Mouse (Mus musculus) cerebellum, postnatal 10 days (tissue): ENCODE data around the gene Fsd1l.
"Not testable (repeated sequence)": the region's sequence is repeated elsewhere in the genome, so short reads cannot be mapped to it uniquely, and the experiment has no call there.

Source experiments
- DNase-seq, 2 experiments: peaks; one replicate each; pipeline ENCODE4 v3.0.0; 2021; ENCODE audit warnings: mixed read lengths in 2 of 2

Fsd1l gene

DNA sequence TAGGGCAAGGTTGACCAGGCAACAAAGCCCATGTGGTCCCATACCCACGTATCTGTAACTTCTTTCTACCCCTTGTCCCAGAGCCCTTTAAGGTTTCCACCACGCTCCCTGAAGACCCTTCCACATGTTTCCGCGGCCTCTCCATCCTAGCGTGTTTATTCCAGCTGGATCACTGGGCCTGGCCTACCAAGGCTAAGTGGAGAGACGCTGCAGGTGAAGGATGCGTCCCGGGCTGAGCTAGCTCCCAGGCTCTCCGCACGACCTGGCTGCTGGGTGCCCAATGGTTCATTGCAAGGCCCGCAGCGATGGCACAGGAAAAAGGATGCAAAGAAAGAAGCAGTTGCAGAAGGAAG, 332 bp upstream of the Fsd1l start:
- no peak for DNase-seq

- no peak for DNase-seq
Observed at GRCm38 (mm10) chr4:53632011-53632349, 709 bp downstream of the Fsd1l start.

GRCm38 (mm10) chr4:53635336-53635735, 4.1 kb downstream of the Fsd1l start:
- peak; percentile 33 to 38 for DNase-seq

GRCm38 (mm10) chr4:53637269-53637909, 6.1 kb downstream of the Fsd1l start:
- DNase-seq = peak; percentile 69 to 77

- DNase-seq = no peak
Observed at GRCm38 (mm10) chr4:53638549-53639123, 7.4 kb downstream of the Fsd1l start.

DNA sequence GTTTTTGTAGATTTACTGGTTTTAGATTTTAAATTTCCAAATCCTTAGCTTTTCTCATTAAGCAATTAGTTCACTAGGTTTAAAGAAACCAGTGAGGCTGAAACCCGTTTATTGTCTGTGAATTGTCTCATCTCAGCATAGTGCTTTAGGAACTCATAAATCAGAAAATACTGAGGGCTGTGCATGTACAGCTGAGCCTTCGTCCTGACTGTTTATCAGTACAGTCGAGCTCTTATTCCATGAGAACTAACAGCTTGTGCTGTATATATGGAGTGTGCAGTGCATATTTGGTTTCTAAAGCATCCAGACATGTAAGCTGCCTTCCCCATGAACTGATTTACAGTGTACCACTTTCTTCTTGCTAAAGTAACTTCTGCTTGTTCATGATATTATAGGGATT, 26.8 kb downstream of the Fsd1l start:
- no peak for DNase-seq

- DNase-seq = no peak
Observed at GRCm38 (mm10) chr4:53660711-53661110, 29.4 kb downstream of the Fsd1l start.

DNA sequence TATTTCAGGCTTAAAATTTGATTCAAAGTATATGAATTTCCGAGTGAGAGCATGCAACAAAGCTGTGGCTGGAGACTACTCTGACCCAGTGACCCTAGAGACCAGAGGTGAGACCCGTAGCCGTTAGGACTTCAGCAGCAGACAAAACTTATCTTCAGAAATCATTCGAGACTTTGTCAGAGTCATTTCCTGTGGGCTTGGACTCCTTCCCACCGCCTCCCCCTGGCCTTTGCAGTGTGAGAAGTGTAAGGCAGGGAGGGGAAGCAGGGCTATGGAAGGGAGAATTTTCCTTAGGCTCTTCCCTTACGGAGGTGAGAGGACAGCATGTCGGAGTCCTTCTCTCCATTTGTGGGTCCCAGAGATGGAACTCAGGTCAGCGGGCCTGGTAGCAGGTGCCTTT, 50.8 kb downstream of the Fsd1l start:
- no peak for DNase-seq

GRCm38 (mm10) chr4:53688965-53689364, 57.7 kb downstream of the Fsd1l start:
- no peak for DNase-seq

- peak; percentile 29 to 42 for DNase-seq
Observed at GRCm38 (mm10) chr4:53691418-53691817, 60.1 kb downstream of the Fsd1l start.

DNA sequence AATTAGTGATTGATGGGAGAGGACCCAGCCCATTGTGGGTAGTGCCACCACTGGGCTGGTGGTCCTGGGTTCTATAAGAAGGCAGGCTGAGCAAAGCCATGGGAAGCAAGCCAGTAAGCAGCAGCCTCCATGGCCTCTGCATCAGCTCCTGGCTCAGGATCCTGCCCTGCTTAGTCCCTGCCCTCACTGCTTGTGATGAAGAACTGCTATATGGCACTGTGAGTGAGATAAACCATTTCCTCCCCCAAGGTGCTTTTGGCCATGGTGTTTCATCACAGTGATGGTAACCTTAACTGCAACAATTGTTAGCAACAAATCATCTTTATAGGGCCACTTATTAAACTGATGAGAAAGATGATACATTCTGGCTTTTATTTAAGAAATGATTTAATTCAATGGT, 77.9 kb downstream of the Fsd1l start:
- not testable (repeated sequence) for DNase-seq

- no peak for DNase-seq
Observed at GRCm38 (mm10) chr4:53710021-53710420, 78.8 kb downstream of the Fsd1l start.

DNA sequence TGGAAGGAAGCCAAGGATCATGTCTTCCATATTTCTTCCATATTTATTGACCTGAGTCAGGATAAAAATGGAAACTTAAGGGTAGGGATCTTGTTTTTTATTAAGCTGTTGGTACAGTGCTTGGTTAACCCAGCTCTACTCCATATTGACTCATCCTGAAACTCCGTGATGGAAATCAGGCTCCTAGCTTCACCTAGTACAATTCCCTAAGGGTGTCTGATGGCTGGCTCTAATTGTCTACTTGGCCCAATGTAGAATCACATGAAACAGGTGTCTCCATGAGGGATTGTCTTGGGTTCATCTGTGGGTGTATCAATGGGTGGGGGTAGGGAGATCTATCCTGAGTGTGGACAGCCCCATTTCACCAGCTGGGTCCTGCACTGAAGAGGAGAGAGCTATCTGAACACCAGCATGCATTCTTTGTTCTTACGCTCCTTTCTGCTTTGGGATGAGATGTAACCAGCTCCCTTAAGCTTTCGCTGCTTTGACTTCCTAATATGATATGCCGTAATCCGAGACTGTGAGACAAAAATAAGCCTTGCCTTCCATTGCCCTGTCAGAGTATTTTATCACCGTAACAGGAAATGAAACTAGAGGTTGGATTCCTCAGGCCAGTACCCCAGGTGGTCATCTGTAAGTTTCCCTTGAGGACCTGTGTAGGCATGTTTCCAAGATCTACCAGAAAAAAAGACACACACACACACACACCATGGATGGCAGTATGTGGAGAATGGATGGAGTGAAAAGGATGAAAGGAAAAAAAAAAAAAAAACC, 79.5 kb downstream of the Fsd1l start:
- DNase-seq = no peak

DNA sequence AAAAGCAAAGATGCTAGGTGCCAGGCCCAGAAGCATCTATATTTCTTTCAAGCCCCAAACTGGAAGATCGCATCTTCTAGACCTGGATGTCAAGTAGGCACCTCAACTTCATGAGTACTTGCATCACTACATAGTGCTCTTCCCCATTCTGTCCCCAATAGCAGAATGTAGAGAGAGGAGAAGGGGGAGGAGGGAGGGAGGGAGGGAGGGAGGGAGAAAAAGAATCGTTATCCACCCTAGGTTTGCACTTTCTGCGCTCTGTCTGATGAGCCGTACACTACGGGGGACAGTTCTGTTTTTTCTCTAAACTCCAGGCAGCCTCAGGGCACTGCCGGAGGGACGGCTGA, 82.4 kb downstream of the Fsd1l start, which contains the start of gene Fktn:
Fktn (plus strand) TSS at position 295 of the 347 bp plus-strand sequence.
- no peak for DNase-seq

- DNase-seq = peak; percentile 96 to 97
Observed at GRCm38 (mm10) chr4:53714051-53714814, 83.0 kb downstream of the Fsd1l start.

DNA sequence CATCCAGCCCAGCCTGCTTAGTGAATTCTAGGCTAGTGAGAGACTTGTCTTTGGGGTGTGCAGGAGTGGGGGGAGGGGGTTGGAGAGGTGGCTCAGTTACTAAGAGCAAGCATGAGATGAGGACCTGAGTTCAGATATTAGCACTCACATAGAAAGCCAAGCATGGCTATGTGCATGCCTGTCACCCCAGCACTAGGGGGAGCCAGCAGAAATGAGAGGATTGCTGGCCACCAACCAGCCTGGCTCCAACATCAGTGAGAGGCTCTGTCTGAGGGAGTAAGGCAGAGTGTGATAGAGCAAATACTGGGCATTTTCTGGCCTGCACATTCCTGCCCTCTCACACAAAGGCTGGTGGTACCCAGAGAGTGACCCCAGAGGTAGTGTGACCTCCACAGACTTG, 84.7 kb downstream of the Fsd1l start:
- DNase-seq = peak in 1 of 2 experiments; percentile 29

GRCm38 (mm10) chr4:53717546-53717945, 86.3 kb downstream of the Fsd1l start:
- DNase-seq = no peak

DNA sequence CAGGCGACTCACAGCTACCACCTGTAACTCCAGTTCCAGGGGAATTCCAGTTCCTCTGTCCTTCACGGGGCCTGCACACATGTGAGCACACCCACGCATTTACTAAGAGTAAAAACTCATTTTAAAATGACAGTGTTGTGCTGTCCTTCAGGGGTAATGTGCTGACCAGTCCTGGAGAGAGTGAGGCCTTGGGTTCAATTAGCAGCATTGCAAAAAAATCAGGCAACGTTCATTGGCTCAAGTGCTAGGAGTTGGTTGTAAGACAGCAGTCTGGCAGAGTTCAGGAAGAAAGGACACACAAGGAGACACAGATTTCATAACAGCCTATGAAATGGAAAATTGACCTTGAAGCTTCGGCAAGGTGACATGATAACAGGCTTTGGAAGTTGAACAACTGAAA, 87.0 kb downstream of the Fsd1l start:
- no peak for DNase-seq

- no peak for DNase-seq
Observed at GRCm38 (mm10) chr4:53722506-53722905, 91.2 kb downstream of the Fsd1l start.

DNA sequence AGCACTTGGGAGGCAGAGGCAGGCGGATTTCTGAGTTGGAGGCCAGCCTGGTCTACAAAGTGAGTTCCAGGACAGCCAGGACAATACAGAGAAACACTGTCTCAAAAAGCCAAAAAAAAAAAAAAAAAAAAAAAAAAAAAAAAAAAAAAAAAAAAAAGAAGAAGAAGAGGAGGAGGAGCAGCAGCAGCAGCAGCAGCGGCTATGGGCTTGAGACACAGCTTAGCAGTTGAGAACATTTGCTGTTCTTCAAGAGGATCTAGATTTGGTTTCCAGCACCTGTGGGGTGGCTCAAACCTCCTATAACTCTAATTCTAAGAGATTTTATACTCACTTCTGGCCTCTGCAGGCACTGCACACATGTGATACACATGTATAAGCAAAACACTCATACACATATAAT, 94.8 kb downstream of the Fsd1l start:
- DNase-seq = not testable (repeated sequence)

- no peak for DNase-seq
Observed at GRCm38 (mm10) chr4:53728121-53728520, 96.8 kb downstream of the Fsd1l start.

- DNase-seq = peak; percentile 66 to 73
Observed at GRCm38 (mm10) chr4:53738956-53739616, 107.8 kb downstream of the Fsd1l start.

GRCm38 (mm10) chr4:53749831-53750230, 118.6 kb downstream of the Fsd1l start:
- DNase-seq = no peak
